Mouse (Mus musculus): Measurements from ENCODE around the gene Dyrk3. TPM values are rescaled to one million over a fixed set of nuclear protein-coding genes. Genes with fewer than 3 reads are reported as not detected.
A peak's percentile ranks its signal among the peaks of the same experiment; 100 is the strongest.

The Dyrk3 gene
- polyA plus RNA-seq, 1 experiment, result 4.6 TPM

DNA sequence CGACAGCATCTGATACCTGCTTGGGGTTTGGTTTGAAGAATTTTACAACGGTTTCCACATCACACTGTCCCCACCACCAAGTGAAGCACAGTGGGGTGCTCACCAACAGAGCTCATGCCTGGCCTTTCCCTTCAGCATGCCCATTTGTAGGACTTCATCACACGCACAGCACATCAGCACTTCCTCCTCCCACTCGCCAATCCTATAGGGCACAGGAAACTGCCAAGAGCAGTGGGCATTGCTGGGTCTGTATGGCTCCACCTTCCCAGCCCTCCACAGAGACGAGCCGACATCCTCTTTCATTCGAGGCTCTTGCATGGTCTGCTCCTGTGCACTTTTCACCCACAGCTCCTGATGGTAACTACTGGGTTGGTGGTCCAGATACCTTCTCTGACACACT is 45.1 kb upstream of the Dyrk3 start:
- Histone ChIP-seq H3K4me1 (ENCODE audit: control insufficient read depth, insufficient read depth, insufficient read length) (peaks cover 23% of the 10 kb centered on the region; the same call in 1 of the 2 replicates), H3K27ac (ENCODE audit: insufficient read depth, low read length) (no peak overlapping the region; the same call in 1 of the 2 replicates)
- 37% methylated on average over 7 of the region's 7 CpGs for WGBS

DNA sequence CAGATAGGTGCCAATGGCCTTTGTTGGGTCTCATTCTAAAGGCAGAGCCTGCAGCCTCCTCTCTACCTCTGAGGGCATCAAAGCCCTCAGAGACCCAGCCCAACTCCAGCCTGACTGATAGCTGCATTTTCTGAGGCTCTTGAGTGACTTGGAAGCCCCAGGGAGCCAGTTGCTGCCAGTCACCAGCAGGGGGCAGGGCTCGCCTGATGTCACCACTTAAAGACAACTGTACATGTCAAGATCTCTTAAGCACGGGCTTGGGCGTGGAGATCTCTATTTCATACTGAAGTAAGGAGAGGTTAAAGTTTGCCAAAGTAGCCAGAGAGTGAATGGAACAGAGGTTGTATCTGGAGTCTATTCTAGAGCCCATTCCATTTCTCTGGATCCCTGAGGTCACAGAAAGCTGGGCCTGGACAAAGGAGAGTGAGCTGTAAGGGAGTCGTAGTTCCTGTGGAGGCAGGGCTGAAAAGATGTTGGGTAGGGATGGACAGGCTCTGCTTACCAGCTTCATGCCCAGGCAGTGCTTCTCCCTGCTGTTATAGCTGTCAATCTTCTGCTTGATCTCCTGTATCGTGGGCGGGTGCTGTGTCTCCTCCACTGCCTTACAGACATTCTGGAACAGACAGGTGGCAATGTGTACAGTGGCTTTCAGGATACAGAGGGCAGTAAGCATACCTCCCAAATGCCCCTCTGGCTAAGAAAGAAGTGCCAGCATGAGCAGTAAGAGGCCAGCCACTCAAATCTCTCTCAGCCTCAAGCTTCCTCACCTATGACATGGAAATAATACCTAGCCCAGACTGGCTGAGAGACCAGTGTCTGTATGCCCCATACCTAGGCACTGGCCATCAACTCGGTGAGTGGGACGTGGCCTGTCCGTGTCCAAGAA is 43.7 kb upstream of the Dyrk3 start:
- Histone ChIP-seq H3K36me3 (ENCODE audit: control insufficient read depth, insufficient read depth, low read length) (peaks cover 40% of the 10 kb centered on the region), H3K27ac (ENCODE audit: insufficient read depth, low read length) (no peak overlapping the region), H3K27me3 (ENCODE audit: control insufficient read depth, insufficient read depth, low read length) (no peaks in the 10 kb centered on the region), H3K4me3 (ENCODE audit: extremely low read depth, insufficient read depth, insufficient read length) (no peak overlapping the region), H3K4me1 (ENCODE audit: control insufficient read depth, insufficient read depth, insufficient read length) (peaks cover 19% of the 10 kb centered on the region; the same call in 1 of the 2 replicates)
- 65% methylated on average over 9 of the region's 9 CpGs for WGBS
- DNase-seq (ENCODE audit: low read depth in 1 of 2, low spot score in 2 of 2), result peak; percentile 68 to 83
- TF ChIP-seq CTCF (IDR thresholded peaks at IDR 0.05; ENCODE audit: extremely low read depth, insufficient read depth, insufficient read length, insufficient replicate concordance), result peak; percentile 92
- no peak for TF ChIP-seq POLR2A (IDR thresholded peaks at IDR 0.05; ENCODE audit: low read depth, low read length)

More for the DNA sequence above, 45.1 kb upstream of the Dyrk3 start:
- TF ChIP-seq CTCF (IDR thresholded peaks at IDR 0.05; ENCODE audit: extremely low read depth, insufficient read depth, insufficient read length, insufficient replicate concordance) (no peak), POLR2A (IDR thresholded peaks at IDR 0.05; ENCODE audit: low read depth, low read length) (no peak)
- Histone ChIP-seq H3K27me3 (ENCODE audit: control insufficient read depth, insufficient read depth, low read length) (no peaks in the 10 kb centered on the region), H3K4me3 (ENCODE audit: extremely low read depth, insufficient read depth, insufficient read length) (no peak overlapping the region), H3K36me3 (ENCODE audit: control insufficient read depth, insufficient read depth, low read length) (peaks cover 31% of the 10 kb centered on the region)
- DNase-seq (ENCODE audit: low read depth in 1 of 2, low spot score in 2 of 2), result no peak

DNA sequence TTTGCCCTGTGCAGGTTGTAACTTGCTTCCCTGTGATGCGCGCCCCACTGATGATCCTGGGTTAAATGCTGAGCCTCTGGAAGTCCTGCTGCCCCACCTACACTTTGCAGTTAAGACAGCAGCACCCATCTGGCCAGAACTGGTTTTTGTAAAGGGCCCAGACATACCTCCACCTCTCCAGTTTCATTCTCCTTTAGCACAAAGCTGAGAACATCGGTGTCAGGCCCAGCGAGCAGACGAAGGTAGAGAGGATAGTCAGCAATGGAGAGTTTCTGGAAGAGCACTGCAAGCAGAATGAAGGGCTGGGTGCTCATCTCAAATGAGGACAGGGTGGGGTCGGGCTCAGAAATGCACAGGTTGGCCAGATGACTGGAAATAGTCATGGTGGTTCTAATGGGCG is 42.2 kb upstream of the Dyrk3 start:
- peaks cover 19% of the 10 kb centered on the region; the same call in 1 of the 2 replicates for H3K4me1 ChIP-seq (ENCODE audit: control insufficient read depth, insufficient read depth, insufficient read length)
- 94% methylated on average over 7 of the region's 7 CpGs for WGBS
- H3K27ac ChIP-seq (ENCODE audit: insufficient read depth, low read length), result no peak overlapping the region
- H3K36me3 ChIP-seq (ENCODE audit: control insufficient read depth, insufficient read depth, low read length), result peaks cover 49% of the 10 kb centered on the region
- no peaks in the 10 kb centered on the region for H3K27me3 ChIP-seq (ENCODE audit: control insufficient read depth, insufficient read depth, low read length)
- no peak for DNase-seq (ENCODE audit: low read depth in 1 of 2, low spot score in 2 of 2)
- no peak overlapping the region for H3K4me3 ChIP-seq (ENCODE audit: extremely low read depth, insufficient read depth, insufficient read length)
- TF ChIP-seq CTCF (IDR thresholded peaks at IDR 0.05; ENCODE audit: extremely low read depth, insufficient read depth, insufficient read length, insufficient replicate concordance), result no peak
- TF ChIP-seq POLR2A (IDR thresholded peaks at IDR 0.05; ENCODE audit: low read depth, low read length), result no peak

DNA sequence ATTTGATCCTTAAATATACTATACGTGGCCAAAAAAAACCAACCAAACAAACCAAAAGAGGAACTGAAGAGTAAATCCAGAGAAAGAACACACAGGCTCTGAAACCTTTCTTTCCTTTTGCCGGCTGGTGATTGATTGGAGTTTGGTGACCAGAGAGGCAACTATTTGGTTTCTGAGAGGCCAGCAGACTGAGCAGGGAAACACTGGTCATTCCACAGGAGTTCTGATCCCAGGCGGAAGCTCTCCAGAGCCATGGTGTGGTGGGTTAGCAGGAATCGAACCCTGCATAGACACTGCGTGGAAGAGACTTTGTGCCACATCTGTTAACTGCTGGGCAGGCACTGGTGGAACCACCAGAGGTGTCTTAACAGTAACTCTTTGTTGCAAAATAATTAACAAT is 39.9 kb upstream of the Dyrk3 start:
- 78% methylated on average over 5 of the region's 5 CpGs for WGBS
- H3K36me3 ChIP-seq (ENCODE audit: control insufficient read depth, insufficient read depth, low read length), result peaks cover 55% of the 10 kb centered on the region
- peaks cover 5% of the 10 kb centered on the region; the same call in 1 of the 2 replicates for H3K4me1 ChIP-seq (ENCODE audit: control insufficient read depth, insufficient read depth, insufficient read length)
- TF ChIP-seq CTCF (IDR thresholded peaks at IDR 0.05; ENCODE audit: extremely low read depth, insufficient read depth, insufficient read length, insufficient replicate concordance), result no peak
- TF ChIP-seq POLR2A (IDR thresholded peaks at IDR 0.05; ENCODE audit: low read depth, low read length), result no peak
- no peak for DNase-seq (ENCODE audit: low read depth in 1 of 2, low spot score in 2 of 2)
- no peaks in the 10 kb centered on the region for H3K27me3 ChIP-seq (ENCODE audit: control insufficient read depth, insufficient read depth, low read length)
- H3K27ac ChIP-seq (ENCODE audit: insufficient read depth, low read length), result no peak overlapping the region
- no peak overlapping the region for H3K4me3 ChIP-seq (ENCODE audit: extremely low read depth, insufficient read depth, insufficient read length)

DNA sequence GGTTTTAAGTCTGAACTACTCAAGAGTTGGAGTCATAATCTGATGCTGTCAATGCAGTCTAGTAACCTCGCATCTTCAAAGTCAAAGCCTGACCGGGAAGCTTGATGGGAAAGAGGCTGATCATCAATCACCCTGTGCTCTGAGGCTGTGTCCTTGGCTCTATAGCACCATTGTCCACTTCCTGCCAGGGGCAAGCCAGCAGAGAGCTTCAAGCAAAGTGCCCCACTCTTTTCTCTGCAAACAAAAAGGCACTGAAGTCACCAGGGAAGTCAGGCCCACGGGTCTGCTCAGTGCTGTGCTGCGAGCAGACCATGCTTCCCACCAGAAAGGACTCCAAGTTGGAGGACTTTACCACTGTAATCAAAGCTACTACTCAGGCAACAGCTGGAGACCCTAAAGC is 39.1 kb upstream of the Dyrk3 start:
- Histone ChIP-seq H3K4me3 (ENCODE audit: extremely low read depth, insufficient read depth, insufficient read length) (no peak overlapping the region), H3K27ac (ENCODE audit: insufficient read depth, low read length) (no peak overlapping the region), H3K36me3 (ENCODE audit: control insufficient read depth, insufficient read depth, low read length) (peaks cover 53% of the 10 kb centered on the region), H3K27me3 (ENCODE audit: control insufficient read depth, insufficient read depth, low read length) (no peaks in the 10 kb centered on the region), H3K4me1 (ENCODE audit: control insufficient read depth, insufficient read depth, insufficient read length) (peaks cover 4% of the 10 kb centered on the region; the same call in 1 of the 2 replicates)
- DNase-seq (ENCODE audit: low read depth in 1 of 2, low spot score in 2 of 2), result no peak
- WGBS, result 91% methylated on average over 4 of the region's 4 CpGs
- TF ChIP-seq POLR2A (IDR thresholded peaks at IDR 0.05; ENCODE audit: low read depth, low read length) (no peak), CTCF (IDR thresholded peaks at IDR 0.05; ENCODE audit: extremely low read depth, insufficient read depth, insufficient read length, insufficient replicate concordance) (no peak)

DNA sequence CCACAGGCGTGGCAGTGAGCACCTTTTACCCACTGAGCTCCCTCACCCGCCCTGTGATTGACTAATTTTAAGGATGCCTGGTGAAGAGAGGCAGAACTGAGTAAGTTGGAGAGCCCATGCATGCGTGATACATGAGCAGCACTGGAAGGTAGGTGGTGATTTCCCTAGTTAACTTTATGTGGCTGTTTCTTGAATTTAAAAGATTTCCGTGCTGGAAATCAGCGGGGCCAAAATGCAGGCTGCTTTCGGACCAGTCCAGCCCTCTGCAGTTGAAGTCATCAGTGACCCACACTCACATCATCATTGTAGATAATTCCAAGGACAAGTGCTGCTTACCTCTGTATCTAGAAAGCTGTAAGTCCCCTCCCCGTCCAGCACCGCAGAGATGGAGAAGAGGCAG is 37.7 kb upstream of the Dyrk3 start:
- H3K36me3 ChIP-seq (ENCODE audit: control insufficient read depth, insufficient read depth, low read length), result peaks cover 49% of the 10 kb centered on the region
- 94% methylated on average over 8 of the region's 8 CpGs for WGBS
- H3K4me1 ChIP-seq (ENCODE audit: control insufficient read depth, insufficient read depth, insufficient read length), result no peaks in the 10 kb centered on the region
- no peaks in the 10 kb centered on the region for H3K27me3 ChIP-seq (ENCODE audit: control insufficient read depth, insufficient read depth, low read length)
- TF ChIP-seq POLR2A (IDR thresholded peaks at IDR 0.05; ENCODE audit: low read depth, low read length) (no peak), CTCF (IDR thresholded peaks at IDR 0.05; ENCODE audit: extremely low read depth, insufficient read depth, insufficient read length, insufficient replicate concordance) (no peak)
- no peak overlapping the region for H3K4me3 ChIP-seq (ENCODE audit: extremely low read depth, insufficient read depth, insufficient read length)
- no peak for DNase-seq (ENCODE audit: low read depth in 1 of 2, low spot score in 2 of 2)
- H3K27ac ChIP-seq (ENCODE audit: insufficient read depth, low read length), result no peak overlapping the region

DNA sequence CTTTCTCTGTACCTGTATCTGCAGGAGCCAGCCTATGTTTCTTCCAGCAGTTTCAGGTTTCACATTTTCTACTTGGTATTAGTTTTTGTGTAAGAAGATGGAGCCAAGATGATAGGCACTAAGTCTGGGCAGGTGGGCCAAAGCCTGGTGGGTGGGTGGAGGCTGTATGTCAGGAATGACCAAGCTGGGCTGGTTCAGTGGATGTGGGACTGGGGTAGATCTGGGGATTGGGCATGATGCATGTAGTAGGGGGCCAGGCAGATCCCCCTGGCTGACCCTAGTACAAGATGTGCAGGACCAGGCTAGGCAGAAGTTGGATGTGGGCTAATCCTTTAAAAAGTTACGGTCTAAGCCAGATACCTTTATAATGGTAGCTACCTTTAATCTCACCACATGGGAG is 37.0 kb upstream of the Dyrk3 start:
- DNase-seq (ENCODE audit: low read depth in 1 of 2, low spot score in 2 of 2), result no peak
- peaks cover 45% of the 10 kb centered on the region for H3K36me3 ChIP-seq (ENCODE audit: control insufficient read depth, insufficient read depth, low read length)
- no peaks in the 10 kb centered on the region for H3K4me1 ChIP-seq (ENCODE audit: control insufficient read depth, insufficient read depth, insufficient read length)
- 100% methylated on average over 1 of the region's 1 CpGs for WGBS
- TF ChIP-seq POLR2A (IDR thresholded peaks at IDR 0.05; ENCODE audit: low read depth, low read length) (no peak), CTCF (IDR thresholded peaks at IDR 0.05; ENCODE audit: extremely low read depth, insufficient read depth, insufficient read length, insufficient replicate concordance) (no peak)
- H3K27ac ChIP-seq (ENCODE audit: insufficient read depth, low read length), result no peak overlapping the region
- H3K4me3 ChIP-seq (ENCODE audit: extremely low read depth, insufficient read depth, insufficient read length), result no peak overlapping the region
- no peaks in the 10 kb centered on the region for H3K27me3 ChIP-seq (ENCODE audit: control insufficient read depth, insufficient read depth, low read length)

Data from spleen, adult 2 months (tissue).